Mouse (Mus musculus) 3T3-L1 (cell line): Measurements from ENCODE around the gene H2-Q1.
"Not testable (repeated sequence)": the region's sequence is repeated elsewhere in the genome, so short reads cannot be mapped to it uniquely, and the experiment has no call there.

Experiments used
- DNase-seq: peaks from one replicate; pipeline ENCODE4 v3.0.0-alpha.2; 2015; ENCODE audit warnings: low read depth, low spot score

The H2-Q1 gene

GRCm38 (mm10) chr17:35342711-35343476, 22.7 kb downstream of the H2-Q1 start:
- no peak for DNase-seq

- not testable (repeated sequence) for DNase-seq
Measured at GRCm38 (mm10) chr17:35347659-35348058, 27.5 kb downstream of the H2-Q1 start.

GRCm38 (mm10) chr17:35353275-35353674, 33.1 kb downstream of the H2-Q1 start:
- DNase-seq: not testable (repeated sequence)

GRCm38 (mm10) chr17:35354071-35354470, 33.9 kb downstream of the H2-Q1 start:
- no peak for DNase-seq

GRCm38 (mm10) chr17:35357086-35357485, 36.9 kb downstream of the H2-Q1 start:
- no peak for DNase-seq

GRCm38 (mm10) chr17:35358763-35359469, 38.7 kb downstream of the H2-Q1 start:
- DNase-seq: no peak

- no peak for DNase-seq
Measured at GRCm38 (mm10) chr17:35359470-35359862, 39.3 kb downstream of the H2-Q1 start.
